Mouse (Mus musculus) thymus, postnatal 14 days (tissue): ENCODE measurements around the gene Mrpl55.

Source experiments
- DNase-seq: peaks from one replicate; pipeline ENCODE4 v3.0.0; 2021

The Mrpl55 gene

DNA sequence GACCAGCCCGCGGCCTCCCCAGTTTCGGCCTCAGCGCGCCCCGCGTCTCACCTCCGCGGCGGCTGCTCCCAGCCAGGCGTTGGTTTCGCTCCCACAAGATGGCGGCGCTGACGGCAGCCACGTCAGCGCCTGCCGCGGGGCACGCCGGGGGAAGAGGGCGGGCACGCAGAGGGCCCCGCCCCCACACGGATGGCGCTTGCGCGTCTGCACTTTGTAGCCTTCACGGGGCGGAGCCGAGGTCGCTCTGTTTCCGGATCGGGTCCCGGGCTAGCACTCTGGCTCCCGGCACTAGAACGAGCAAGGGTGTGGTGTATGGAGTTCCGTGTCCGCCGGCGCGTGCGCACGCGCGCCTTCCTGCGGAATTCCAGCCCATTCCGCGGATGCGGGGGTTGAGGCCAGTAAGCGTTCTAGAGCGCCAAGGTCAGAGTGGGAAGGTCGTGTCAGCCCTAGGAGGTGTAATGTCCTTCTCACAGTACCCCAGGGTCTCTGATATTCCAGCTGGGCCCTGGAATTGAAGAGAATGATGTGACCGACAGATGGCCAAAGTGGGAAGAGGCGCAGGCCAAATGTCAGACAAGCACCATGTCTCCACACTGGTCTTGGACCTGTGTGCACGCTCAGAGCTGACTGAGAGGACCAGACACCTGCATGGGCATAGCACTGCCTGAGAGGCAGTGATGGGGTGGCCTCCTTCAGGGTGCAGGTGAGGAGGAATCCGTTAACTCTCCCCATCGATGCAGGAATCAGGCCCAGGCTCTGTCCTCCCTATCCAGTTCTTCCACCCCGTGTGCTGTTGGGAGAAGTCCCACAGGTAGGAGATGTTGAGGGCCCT lies 26.1 kb downstream of the Mrpl55 start, which contains the start of gene Arf1:
Gene Arf1 (minus strand): TSS at position 149 of the 832 bp plus-strand sequence.
- DNase-seq: peak; percentile 98

DNA sequence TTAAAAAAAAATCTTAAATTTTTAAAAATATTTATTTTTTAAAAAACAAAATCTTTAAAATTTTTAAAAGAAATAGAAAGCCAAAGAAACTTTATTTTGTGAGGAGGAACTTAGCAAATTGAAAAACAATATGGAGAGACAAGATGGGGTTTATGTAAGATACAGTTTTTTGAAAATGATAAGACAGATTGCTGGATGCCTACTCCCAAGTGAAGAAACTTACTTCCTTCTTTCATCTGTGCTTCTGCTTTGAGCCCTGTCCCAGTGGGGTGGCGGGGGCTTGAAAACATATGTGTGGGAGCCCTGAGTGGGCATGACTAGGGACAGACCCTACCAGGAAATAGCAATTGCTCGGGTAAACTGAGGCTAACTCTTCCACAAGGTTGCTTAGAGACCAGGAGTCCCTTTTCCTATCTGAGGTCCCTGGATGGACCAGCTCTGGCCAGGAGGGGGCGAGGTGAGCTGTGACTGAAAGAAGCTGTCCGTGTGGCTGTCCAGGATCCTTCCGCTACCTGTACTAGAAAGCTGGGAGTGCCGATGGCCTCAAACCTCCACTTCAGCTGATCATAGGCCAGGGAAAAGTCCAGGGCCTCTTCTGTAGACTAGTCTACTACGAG lies 28.0 kb downstream of the Mrpl55 start:
- DNase-seq: peak; percentile 62

DNA sequence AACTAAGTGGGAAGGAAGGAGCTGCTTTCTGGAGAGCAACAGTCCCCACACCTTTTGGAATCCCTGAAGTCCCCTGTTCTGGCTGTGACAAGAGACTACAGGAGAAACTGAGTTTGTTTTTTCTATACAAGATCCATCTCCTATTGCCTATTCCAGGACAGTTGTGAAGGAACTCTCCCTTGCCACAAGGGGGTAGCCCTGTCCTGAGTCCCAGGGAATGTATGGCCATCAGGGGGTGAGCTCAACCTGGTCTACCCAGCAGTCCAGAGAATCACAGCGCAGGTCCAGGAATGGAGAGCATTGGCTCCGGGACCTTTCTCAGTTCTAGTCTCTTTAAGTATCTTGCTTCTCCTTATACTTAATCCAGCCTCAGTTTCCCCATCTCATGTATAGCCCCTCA lies 30.5 kb downstream of the Mrpl55 start:
- no peak for DNase-seq

DNA sequence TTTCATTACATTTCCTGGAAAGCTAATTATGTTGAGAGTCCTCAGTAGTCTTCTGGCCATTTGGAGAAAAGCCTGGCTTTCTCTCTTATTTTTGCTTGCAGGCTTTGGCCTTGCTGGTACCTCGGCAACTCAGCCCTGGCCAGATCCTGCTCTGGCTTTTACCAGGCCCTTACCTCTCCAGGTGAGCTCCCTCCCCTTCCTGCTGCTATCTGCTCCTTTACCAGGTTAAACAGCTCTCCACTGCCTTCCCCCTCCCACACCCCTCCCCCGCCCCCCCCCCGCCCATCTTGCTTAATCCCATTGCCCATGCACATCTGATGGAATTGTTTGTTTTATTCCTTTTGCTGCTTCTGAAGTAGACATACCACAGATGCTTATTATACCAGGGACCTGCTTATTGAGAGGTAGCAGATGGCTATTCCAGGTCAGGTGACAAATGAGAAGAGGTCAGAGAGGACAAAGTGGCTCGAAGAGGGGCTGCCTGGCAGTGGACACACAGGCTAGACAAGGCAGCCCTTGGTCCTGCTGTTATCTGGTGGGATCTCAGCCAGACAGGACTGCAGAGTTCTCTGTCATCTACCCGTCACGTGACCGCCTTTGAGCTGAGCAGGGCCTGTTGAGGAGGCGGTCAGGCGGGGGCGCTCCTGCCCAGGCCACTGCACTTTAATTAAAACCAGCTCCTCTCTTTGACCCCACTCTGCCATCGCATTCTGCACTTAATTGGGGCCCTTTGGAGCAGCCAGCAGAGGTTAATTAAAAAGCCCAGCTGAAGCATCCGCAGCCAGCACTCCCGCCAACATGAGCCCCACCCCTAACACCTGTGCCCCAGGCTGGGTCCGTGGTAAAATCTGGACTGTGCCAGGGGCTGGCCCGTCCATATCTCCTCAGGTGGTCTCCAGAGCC lies 36.5 kb downstream of the Mrpl55 start:
- DNase-seq: peak; percentile 25

DNA sequence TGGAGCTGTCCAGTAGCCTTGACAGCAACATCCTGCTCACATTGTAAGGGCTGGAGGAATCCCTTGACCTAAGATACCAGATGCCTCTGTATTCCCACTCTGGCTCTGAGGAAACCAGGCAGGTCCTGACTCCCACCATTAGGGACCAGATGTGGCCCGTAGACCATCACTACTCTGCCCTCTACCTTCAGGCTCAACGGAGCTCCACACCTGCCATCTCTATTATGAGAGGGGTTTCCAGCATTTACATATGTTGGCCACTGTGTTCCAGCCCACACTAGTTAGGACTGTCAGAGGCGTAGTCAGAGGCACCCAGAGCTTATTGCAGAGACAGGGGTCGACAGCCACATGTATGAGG lies 37.1 kb downstream of the Mrpl55 start:
- no peak for DNase-seq

DNA sequence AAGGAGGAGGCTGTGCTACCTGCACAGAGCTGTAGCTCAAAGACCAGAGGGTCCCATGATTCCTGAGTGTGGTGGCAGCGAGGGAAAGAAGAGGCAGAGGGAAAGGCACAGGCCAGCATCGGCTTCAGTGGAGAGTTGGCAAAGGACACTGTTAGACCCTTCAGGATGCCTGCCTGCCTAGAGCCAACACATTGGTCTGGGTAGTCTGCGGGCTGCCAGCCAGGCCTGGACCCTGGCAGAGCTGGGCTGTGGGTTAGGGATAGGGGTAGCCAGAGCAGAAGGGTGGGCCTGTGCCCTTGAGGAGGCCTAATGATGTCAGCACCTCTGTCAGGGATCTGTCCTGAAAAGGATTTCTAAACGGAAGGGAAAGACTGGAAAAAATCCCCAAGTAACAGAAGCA lies 37.5 kb downstream of the Mrpl55 start:
- DNase-seq: no peak

DNA sequence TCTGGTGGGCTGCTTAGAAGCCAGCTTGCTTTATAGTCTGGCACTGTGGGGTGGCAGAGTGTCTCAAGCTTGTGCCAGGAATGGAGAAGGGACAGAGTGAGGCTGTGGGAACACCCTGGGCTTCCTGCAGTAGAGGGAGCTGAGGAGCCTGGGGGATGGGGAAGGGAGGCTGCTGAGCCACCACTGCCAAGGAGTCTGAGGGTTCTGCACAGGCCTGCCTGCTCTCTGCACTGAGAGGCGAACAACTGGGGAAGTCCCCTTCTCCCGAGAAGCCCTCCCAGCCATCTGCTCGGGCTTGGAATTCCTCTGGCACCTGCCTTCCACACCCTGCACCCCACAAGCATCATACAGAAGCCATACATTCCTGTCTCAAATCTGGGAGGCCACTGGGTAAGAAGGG lies 39.6 kb downstream of the Mrpl55 start:
- DNase-seq: no peak

DNA sequence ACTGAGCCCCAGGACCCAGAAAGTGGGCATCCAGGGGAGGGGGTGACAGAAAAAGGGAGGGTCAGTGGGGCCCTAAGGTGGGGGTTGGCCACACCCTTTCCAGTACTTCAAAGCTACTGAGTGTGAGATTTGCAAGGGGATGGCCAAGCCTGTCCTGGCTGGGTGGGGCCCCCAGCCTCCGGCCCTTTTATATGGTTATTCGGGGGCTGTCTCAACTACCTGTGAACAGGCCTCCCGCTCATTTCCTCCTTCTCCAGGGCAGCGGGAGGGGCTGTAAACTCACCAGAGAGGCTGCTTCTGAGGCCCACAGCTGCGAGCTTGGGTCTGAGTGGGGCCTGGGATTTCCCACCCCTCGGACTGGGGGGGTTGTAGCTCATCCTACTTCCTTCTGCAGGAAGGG lies 41.6 kb downstream of the Mrpl55 start:
- no peak for DNase-seq

DNA sequence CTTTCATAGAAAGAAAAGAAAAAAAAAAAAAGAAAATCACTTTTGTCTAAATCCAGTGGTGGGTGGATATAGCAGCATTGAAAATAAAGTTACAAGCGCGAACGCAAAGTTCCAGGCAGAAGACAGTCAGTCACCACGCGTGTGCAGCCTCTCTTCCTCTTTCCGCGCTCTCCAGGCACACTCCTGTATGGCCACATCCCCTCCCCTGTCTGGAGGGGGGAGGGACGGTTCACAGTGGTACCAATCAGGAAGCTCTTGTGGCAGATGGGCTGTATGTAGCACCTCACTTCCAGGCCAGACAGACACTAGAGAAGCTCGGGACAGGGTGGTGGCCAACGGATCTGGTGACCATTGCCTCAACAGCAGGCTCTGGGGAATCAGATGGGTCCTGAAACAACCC lies 45.8 kb downstream of the Mrpl55 start:
- DNase-seq: no peak
